Mouse (Mus musculus) cerebral cortex, adult 2 months (tissue): Measurements from ENCODE around the gene Prss34.

Experiments
- WGBS: fragments of 180-500 bp; shearing (Covaris S2); methylation state at CpG from one replicate; pipeline ENCODE4 v1.1.7; 2018; 5-methylcytosine and 5-hydroxymethylcytosine counted together

Prss34 gene

DNA sequence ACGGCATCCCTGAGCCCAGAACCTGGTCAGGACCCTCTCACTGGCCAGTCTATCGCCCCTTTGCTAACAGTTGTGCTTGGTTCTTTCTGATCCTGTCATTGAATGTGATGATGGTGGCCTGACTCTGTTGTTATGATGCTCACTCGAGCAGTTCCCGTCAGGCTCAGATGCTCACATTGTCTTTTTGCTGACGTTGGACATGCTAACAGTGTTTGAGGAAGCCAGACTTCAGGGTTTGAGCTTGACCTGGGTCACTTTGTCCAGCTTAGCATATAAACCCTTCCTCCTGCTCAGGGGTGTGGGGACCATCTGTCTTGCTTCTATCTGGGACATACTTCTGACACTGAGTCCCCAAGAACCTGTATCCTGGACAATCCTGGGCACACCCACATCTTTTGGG is 20.2 kb downstream of the Prss34 start, which contains the start of gene Prss29:
Gene Prss29, plus strand, starts transcription at position 301 of the 400 bp plus-strand sequence.
- WGBS, result 78% methylated on average over 5 of the region's 5 CpGs

- 91% methylated on average over 8 of the region's 8 CpGs for WGBS
Observed at GRCm38 (mm10) chr17:25320819-25321218, 22.6 kb downstream of the Prss34 start.

DNA sequence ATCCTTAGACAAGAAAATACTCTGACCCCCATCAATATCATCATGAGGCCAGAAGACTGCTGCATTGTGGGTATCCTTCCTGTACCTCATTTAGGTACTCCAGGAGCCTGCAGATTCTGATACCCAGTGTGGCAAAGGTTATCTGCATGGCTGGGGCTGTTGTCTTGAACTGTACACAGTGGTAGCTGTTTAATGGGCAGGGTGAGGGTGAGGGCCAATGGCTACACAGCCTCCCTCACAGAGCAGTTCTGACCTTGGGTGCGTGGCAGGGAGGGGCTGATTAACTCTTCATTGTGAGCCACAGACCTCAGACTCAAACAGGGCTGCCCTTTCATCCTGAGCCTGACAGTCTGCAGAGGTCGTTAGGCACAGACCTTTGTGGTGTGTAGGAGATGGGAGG is 24.7 kb downstream of the Prss34 start:
- WGBS, result 51% methylated on average over 2 of the region's 2 CpGs

GRCm38 (mm10) chr17:25332321-25332720 is 34.1 kb downstream of the Prss34 start:
- WGBS, result 74% methylated on average over 9 of the region's 9 CpGs

DNA sequence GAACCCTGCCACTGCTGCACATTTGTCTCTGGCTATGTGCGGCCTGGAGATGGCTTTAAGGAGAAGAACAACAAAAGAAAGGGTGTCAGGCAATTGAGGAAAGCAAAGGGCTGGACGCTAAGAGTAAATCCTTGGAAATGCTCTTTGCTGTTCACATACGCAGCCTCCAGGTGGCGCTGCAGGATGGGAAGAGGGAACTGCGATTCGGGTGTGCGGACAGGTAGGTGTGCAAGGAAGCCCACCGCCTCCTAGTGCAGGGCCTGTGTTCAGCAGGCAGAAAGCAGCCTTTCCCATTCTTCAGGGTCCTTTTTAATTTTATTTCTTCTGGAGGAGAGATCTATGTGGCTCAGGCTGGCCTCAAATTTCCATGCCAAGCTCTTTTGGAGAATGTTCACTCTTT is 35.7 kb downstream of the Prss34 start:
- 3% methylated on average over 8 of the region's 8 CpGs for WGBS

- WGBS, result 93% methylated on average over 4 of the region's 4 CpGs
Observed at GRCm38 (mm10) chr17:25338218-25338617, 40.0 kb downstream of the Prss34 start.

DNA sequence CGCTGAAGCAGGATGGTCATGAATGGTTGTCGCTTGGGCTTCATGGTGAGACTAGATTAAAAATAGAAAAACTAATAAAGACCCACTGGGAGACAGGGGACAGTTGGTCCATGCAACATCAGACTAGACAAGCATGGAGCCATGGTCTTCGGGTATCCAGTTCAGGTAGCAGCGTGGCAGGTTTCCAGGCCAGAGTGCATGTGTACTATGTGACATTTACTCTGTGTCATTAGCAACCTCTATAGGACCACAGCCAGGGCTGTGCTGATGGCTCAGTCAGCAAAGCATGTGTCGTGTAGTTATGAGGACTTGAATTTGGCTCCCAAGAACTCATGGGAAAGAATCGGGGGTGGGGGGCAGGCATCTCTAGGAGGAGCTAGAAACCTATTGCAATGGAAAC is 41.8 kb downstream of the Prss34 start:
- WGBS, result 84% methylated on average over 6 of the region's 6 CpGs

DNA sequence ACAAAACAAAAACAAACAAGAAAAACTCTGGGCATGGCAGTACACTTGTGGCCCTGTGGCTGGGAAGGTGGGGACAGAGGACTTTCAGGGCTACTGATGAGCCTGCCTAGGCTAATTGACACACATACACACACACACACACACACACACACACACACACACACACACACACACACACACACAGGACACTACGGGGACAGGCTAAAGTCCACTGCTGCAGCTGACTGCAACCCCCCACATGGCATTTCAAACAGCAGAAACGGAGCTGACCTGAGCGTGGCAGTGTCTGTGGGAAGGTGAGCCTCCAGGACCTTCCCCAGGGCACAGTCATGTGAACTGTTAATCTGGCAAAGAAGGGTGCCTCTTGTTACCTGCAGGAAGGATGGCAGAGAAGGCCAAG is 43.3 kb downstream of the Prss34 start:
- 75% methylated on average over 3 of the region's 3 CpGs for WGBS

DNA sequence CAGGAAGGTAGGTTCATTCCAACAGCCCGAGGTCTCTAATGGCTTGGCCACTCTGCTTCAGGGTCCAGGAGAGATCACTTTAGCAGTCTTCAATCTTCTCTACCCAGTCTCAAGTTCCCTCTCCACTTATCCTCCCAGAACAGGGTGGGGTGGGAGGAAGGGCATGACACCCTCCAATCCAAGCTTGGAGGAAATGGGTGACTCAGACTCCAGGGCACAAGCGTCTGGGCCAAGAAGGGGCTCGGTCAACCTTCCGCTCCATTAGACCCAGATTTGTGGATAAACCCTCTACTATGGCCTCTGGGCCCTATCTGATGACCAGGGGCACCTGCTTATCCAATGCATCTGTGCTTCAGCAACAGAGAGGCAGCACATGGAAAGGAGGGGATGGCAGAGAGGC is 47.3 kb downstream of the Prss34 start, which contains the start of gene Tpsab1:
Gene Tpsab1, minus strand, starts transcription at position 101 of the 400 bp plus-strand sequence.
- WGBS, result 86% methylated on average over 4 of the region's 4 CpGs
